Mouse (Mus musculus) right cerebral cortex, postnatal 14 days (tissue): ENCODE measurements around the gene Entpd4b.
"Not testable (repeated sequence)": the region's sequence is repeated elsewhere in the genome, so short reads cannot be mapped to it uniquely, and the experiment has no call there.

Source experiments
- DNase-seq: peaks from one replicate; pipeline ENCODE4 v3.0.0; 2022

The Entpd4b gene

DNA sequence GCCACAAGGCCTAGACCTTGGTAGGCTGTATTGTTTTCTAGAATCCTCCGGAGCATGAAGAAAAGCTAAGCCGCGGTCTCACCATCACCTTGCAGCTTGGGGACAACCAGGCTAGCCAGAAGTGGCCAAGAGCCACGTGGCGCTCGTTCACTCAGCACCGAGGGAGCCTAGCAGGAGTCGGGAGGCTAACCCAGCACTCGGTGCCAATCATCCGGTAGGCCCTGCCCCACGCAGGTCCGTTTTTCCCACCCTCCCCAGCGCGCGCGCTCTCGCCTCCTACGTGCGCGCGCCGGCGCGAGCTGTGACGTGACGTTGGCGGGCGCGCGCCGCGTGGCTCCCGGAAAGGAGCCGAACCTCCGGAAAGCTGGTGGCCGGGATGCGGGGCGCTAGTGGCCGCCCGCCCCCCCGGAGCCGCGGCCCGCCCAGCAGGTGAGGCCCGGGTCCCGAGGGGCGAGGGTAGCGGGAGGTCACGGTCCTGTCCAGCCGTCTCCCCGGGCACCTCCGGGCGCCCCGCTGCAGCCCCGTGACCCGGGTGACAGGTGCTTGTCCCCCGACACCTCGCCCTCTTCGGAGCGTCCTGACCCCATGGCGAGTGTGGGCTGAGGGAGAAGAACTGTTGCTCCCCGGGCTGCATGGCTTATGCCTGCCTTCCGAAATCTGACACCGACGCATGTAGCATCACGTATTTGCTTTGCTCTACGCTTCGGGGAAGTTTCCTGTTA, at the start of gene Entpd4b:
Gene Entpd4b (plus strand): TSS at position 315 of the 722 bp plus-strand sequence.
- DNase-seq = not testable (repeated sequence)

DNA sequence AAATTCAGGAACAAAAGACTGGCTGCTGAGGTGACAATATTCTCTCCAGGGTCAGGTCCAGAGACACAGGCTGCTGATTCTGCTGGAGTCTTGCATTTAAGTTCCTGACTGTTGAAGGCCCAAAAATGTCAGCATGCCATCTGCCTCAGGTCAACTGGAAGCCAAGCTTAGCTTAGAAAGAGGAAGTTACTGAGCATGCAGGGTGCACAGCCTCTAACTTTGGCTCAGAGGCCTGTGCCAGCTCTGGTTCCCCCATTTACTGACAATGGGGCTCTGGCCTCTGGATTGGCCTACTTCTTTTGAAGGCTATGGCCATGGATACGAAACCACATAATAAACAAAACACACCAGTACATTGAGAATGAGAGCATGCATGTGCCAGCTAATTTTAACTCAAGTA, 48.2 kb upstream of the Entpd4b start:
- not testable (repeated sequence) for DNase-seq

DNA sequence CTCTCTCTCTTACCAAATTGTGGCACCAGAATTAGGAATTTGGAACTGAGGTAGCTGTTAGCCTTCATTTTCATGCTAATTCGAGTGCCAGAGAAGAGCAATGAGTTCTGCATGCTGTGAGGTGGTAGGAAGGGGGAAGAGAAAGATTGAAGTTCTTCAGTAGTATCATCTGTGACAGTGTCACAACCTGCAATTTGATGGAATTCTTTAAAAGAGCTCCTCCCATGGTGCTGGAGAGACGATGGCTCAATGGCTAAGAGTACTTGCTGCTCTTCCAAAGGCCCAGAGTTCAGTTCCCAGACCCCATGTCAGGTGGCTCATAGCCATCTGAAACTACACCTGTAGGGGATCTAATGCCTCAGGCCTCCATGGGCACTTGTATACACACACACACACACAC, 42.8 kb upstream of the Entpd4b start, which contains the start of gene Gm27179:
Gene Gm27179 (minus strand): TSS at position 101 of the 400 bp plus-strand sequence.
- not testable (repeated sequence) for DNase-seq

DNA sequence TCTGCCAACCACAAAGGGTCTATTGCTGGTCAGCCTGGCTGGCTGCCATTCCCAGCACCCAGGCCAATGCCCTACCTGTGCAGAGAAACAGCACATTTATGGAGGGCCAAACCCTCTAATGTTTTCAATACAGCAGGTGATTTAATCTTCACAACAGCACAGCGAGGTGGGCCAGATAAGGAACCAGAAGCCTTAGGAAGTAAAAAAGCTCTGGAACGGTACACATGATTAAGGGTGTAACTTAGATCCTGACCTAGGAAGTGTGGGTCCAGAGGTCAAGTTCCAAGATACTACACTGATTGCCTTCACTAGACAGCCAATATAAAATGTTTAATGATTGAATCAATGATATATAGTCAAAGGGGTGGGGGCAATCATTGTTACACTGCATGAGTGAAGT, 34.4 kb upstream of the Entpd4b start:
- DNase-seq = not testable (repeated sequence)

DNA sequence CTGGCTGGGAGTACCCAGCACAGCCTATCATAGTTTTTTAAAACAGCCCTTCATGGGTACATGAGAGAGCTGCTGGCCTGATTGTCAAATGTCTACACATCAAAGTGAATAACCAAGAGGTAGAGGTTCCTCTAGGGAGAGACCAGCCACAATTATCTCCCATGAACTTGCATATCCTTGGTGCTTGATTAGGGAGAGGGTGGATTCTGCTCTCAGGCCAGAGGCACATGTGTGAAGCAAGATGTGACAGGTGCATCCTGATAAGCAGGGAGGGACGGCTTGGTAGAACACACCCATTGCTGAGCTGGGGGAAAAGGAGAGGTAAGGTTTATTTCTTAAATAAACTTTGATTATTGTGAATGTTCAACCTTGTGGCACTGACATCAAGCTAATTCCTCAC, 32.2 kb upstream of the Entpd4b start:
- not testable (repeated sequence) for DNase-seq

DNA sequence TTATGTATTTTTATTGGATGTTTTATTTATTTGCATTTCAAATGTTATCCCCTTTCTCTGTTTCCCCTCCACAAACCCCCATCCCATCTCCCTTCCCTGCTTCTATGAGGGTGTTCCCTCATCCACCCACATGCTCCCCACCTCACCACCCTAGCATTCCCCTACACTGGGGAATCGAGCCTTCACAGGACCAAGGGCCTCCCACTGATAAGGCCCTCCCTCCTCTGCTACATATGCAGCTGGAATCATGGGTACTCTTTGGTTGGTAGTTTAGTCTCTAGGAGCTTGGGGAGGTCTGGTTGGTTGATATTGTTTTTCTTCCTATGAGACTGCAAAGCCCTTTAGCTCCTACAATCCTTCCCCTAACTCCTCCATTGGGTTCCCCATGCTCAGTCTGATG, 29.0 kb upstream of the Entpd4b start:
- DNase-seq = not testable (repeated sequence)

DNA sequence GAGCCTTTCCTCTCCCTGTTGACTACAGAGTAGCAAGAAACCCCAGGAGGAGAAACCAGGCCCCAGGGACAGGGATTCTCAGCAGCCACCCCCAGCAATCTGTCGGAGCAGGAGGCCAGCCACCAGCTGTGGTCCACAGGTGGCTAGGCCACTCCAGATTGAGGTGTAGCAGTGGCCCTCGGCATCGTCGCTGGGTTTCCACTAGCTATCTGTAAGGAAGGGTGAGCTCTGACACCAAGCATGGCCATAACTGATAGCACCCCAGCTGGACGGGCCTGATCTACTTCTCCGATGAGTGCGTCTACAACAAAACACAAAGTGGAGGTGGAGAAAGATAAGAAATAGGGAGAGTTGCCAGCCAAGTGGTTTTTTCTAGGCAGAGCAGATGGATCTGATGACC, 18.7 kb upstream of the Entpd4b start:
- DNase-seq = not testable (repeated sequence)

DNA sequence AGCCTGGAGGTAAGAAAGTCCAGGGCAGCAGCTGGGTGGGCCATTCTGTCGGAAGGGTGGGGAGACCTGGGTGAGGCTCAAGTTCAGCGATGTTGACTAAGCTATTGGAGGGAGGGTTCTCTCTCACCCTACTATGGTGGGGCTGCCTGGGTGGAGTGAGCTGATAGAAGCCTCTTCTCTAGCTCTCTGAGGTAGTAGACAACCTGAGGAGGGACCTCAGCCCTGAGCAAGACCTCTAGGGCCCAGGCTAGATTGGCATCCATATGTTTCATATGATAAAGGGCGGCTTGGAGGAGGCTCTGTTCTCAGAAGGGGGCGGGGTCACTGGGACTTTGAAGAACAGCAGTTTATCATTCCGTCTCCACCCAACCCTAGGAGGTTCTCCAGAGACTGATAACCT, 15.1 kb upstream of the Entpd4b start:
- DNase-seq = not testable (repeated sequence)

DNA sequence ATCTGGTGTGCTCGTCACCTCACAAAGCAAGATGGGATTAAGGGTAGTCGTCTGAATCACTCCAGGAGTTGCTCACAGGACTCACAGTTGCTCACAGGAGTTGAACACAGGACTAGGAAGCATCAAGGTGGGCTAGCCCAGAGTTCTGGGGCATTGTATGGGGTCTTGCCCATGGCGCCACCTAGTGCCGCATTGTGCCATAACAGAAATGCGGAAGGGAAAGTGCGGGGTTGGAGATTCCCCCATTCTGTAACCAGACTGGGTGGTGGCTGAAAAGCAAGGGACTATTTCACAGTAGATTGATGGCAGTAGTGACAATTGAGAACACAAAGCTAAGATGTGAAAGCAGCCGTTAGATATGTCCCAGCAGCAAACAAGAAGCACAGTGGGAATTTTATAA, 12.5 kb upstream of the Entpd4b start:
- DNase-seq = not testable (repeated sequence)

DNA sequence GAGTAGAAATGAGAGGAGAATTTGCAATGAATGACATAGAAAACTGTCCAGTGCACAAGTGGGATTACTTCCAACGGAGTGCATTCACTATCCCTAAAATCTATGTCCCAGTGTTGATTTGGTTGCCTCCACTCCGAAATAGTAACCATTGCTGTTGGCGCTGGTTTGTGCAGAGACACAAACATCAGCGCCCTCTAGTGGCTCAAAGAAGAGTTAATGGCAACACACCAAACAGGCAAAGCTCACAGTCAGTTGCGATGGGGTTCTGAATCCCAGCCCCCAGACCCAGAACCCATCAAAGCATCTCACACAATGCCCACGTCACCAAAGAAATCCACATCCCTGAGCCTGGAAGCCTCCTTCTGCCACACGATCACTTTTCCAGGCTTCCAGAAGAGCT, 11.2 kb upstream of the Entpd4b start:
- not testable (repeated sequence) for DNase-seq

DNA sequence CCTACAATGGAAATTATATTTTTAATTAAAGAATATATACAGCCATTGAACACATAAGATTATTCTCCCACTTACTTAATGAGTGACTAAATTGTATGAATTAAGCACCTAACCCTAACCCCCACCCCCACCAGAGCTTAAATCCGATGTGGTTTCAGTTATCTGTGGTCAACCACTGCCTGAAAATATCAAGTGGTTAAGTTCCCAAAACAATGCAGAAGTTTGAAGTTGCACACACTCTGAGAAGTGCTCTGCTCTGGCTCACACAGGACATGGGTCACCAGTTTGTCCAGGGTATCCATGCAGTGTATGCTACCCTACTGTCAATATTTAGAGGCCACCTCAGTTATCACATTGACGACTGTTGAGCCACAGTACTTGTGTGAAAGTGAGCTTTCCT, 10.2 kb upstream of the Entpd4b start:
- DNase-seq = not testable (repeated sequence)

DNA sequence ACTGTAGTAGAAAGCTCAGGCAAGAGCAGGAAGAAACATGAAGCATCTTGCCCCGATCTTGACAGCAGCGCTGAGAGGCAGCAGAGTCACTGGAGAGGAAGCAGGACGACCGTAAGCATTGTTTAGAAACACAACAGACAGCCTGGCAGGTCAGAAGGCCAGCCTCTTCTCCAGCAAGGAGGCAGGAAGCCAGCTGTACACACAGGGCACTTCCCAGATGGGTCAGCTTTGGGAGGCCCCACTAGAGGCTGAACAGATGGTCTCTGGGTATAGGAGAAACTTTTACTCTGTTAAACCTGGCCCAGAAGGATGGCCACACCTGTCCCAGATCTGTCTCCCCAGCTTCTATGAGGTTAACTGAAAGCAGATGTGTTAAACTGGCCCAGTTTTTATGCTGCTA, 7.9 kb upstream of the Entpd4b start:
- DNase-seq = not testable (repeated sequence)

DNA sequence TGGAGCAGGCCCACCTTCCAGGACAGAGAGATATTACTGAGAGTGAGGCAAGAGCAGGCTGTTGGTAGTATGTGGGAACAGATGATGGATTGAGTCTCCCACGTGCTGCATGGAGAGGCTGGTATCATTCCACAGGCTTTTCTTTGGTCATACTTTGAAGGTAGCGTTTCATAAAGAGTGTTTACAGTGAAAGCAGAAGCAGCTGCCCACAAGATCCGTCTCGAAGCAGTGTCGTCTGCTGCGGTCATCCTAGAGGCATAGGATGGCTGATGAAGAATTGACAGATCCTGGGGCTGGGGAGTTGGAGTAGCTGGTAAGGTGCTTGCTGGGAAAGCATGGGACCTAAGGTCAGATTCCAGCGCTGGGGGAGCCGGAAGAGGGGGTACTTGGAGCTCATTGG, 1.6 kb downstream of the Entpd4b start:
- not testable (repeated sequence) for DNase-seq

DNA sequence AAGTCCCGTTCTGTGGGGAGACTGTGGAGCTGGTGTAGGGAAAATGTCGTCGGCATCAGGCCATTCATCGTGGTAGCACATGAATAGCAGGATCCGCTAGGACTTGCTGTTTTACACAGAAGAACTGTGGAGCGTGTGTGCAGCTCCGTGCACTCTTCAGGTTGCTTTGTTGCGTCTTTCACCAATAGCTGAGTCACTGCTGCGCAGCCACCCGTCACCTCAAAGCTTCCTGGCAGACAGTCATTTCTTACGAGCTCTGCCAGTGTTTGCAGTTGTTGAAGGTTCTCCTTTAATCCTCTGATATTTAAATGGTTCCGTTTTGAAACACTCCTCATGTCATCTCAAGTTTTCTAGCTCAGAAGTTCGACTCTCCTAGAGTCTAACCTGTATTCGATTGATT, 2.3 kb downstream of the Entpd4b start:
- not testable (repeated sequence) for DNase-seq
